Mouse (Mus musculus) cortical plate, adult 2 months (tissue): ENCODE data around the gene Cox8b.

Source experiments
- CTCF ChIP-seq: fragments of 200-500 bp; IDR thresholded peaks from 2 replicates; pipeline ENCODE4 v1.5.1; 2011; ENCODE audit warnings: mild to moderate bottlenecking, control low read depth, low read length; ENCODE audit not compliant: insufficient read depth; ENCODE audit errors: extremely low read depth
- POLR2A ChIP-seq: fragments of 200-500 bp; IDR thresholded peaks from 2 replicates; pipeline ENCODE4 v1.6.1; 2011; ENCODE audit warnings: mild to moderate bottlenecking, low read length, control low read depth; ENCODE audit not compliant: insufficient read depth; ENCODE audit errors: extremely low read depth

- TF ChIP-seq CTCF = no peak
- TF ChIP-seq POLR2A = no peak
Observed at GRCm38 (mm10) chr7:140908181-140908580, 7.9 kb upstream of the Cox8b start.
